Mouse (Mus musculus) ovary, postnatal 10 days (tissue): ENCODE measurements around the gene Prss8.
A peak's percentile ranks its signal among the peaks of the same experiment; 100 is the strongest.

Source experiments
- DNase-seq: peaks from one replicate; pipeline ENCODE4 v3.0.0; 2022; ENCODE audit warnings: low spot score

Prss8 gene

GRCm38 (mm10) chr7:127895442-127895841 lies 34.5 kb downstream of the Prss8 start, which contains the start of the genes Gm21974 and Vkorc1:
Gene Gm21974, minus strand, starts transcription at chr7:127895454.
Gene Vkorc1, minus strand, starts transcription at chr7:127895617.
- peak; percentile 72 for DNase-seq

- DNase-seq, result no peak
Measured at GRCm38 (mm10) chr7:127894480-127894879, 35.4 kb downstream of the Prss8 start.

GRCm38 (mm10) chr7:127890798-127891197 lies 39.1 kb downstream of the Prss8 start, which contains the start of gene Prss53:
Gene Prss53, minus strand, starts transcription at chr7:127890970.
- DNase-seq, result no peak

- DNase-seq, result no peak
Measured at GRCm38 (mm10) chr7:127888821-127889220, 41.1 kb downstream of the Prss8 start.

GRCm38 (mm10) chr7:127887781-127888180 lies 42.1 kb downstream of the Prss8 start:
- DNase-seq, result no peak

- DNase-seq, result no peak
Measured at GRCm38 (mm10) chr7:127887191-127887590, 42.7 kb downstream of the Prss8 start.

GRCm38 (mm10) chr7:127886551-127886950 lies 43.4 kb downstream of the Prss8 start:
- DNase-seq, result no peak

- no peak for DNase-seq
Measured at GRCm38 (mm10) chr7:127885951-127886350, 44.0 kb downstream of the Prss8 start.

- DNase-seq, result no peak
Measured at GRCm38 (mm10) chr7:127880431-127880830, 49.5 kb downstream of the Prss8 start.

- DNase-seq, result no peak
Measured at GRCm38 (mm10) chr7:127879301-127879700, 50.6 kb downstream of the Prss8 start.

GRCm38 (mm10) chr7:127876467-127877348 lies 53.2 kb downstream of the Prss8 start, which contains the start of gene Zfp668:
Gene Zfp668, minus strand, starts transcription at chr7:127876828.
- peak; percentile 85 for DNase-seq

GRCm38 (mm10) chr7:127876041-127876466 lies 53.9 kb downstream of the Prss8 start, which contains the start of gene Zfp646:
Gene Zfp646, plus strand, starts transcription at chr7:127876221.
- no peak for DNase-seq
